Mouse (Mus musculus): ENCODE results near the gene Pomt2.
A peak's percentile ranks its signal among the peaks of the same experiment; 100 is the strongest.
"Not testable (repeated sequence)": the region's sequence is repeated elsewhere in the genome, so short reads cannot be mapped to it uniquely, and the experiment has no call there.

Pomt2 gene

GRCm38 (mm10) chr12:87147395-87148089 is at the start of gene Pomt2:
Gene Pomt2, minus strand, starts transcription at chr12:87147968.
- peak; percentile 91 to 93 for DNase-seq (ENCODE audit: low spot score in 2 of 2)

GRCm38 (mm10) chr12:87196310-87196709 is 48.5 kb upstream of the Pomt2 start:
- DNase-seq (ENCODE audit: low spot score in 2 of 2): no peak

- DNase-seq (ENCODE audit: low spot score in 2 of 2): no peak
Measured at GRCm38 (mm10) chr12:87195069-87195468, 47.3 kb upstream of the Pomt2 start.

- DNase-seq (ENCODE audit: low spot score in 2 of 2): no peak
Measured at GRCm38 (mm10) chr12:87193008-87193407, 45.2 kb upstream of the Pomt2 start.

GRCm38 (mm10) chr12:87177631-87178030 is 29.9 kb upstream of the Pomt2 start:
- DNase-seq (ENCODE audit: low spot score in 2 of 2): no peak

GRCm38 (mm10) chr12:87175194-87175946 is 27.6 kb upstream of the Pomt2 start:
- DNase-seq (ENCODE audit: low spot score in 2 of 2): no peak

GRCm38 (mm10) chr12:87160815-87161214 is 13.0 kb upstream of the Pomt2 start:
- no peak for DNase-seq (ENCODE audit: low spot score in 2 of 2)

GRCm38 (mm10) chr12:87160310-87160709 is 12.5 kb upstream of the Pomt2 start:
- DNase-seq (ENCODE audit: low spot score in 2 of 2): no peak

- no peak for DNase-seq (ENCODE audit: low spot score in 2 of 2)
Measured at GRCm38 (mm10) chr12:87158099-87158498, 10.3 kb upstream of the Pomt2 start.

- DNase-seq (ENCODE audit: low spot score in 2 of 2): no peak
Measured at GRCm38 (mm10) chr12:87157361-87157760, 9.6 kb upstream of the Pomt2 start.

- not testable (repeated sequence) for DNase-seq (ENCODE audit: low spot score in 2 of 2)
Measured at GRCm38 (mm10) chr12:87154448-87154847, 6.7 kb upstream of the Pomt2 start.

GRCm38 (mm10) chr12:87149471-87149870 is 1.7 kb upstream of the Pomt2 start:
- DNase-seq (ENCODE audit: low spot score in 2 of 2): no peak

- DNase-seq (ENCODE audit: low spot score in 2 of 2): no peak
Measured at GRCm38 (mm10) chr12:87148136-87148535, 368 bp upstream of the Pomt2 start.

GRCm38 (mm10) chr12:87146966-87147365 is 802 bp downstream of the Pomt2 start, which contains the start of gene Gstz1:
Gene Gstz1, plus strand, starts transcription at chr12:87147165.
- peak; percentile 88 to 90 for DNase-seq (ENCODE audit: low spot score in 2 of 2)

- no peak for DNase-seq (ENCODE audit: low spot score in 2 of 2)
Measured at GRCm38 (mm10) chr12:87142156-87142555, 5.6 kb downstream of the Pomt2 start.

GRCm38 (mm10) chr12:87138768-87139167 is 9.0 kb downstream of the Pomt2 start:
- DNase-seq (ENCODE audit: low spot score in 2 of 2): no peak

GRCm38 (mm10) chr12:87138342-87138701 is 9.4 kb downstream of the Pomt2 start:
- no peak for DNase-seq (ENCODE audit: low spot score in 2 of 2)

- DNase-seq (ENCODE audit: low spot score in 2 of 2): no peak
Measured at GRCm38 (mm10) chr12:87137439-87138341, 10.1 kb downstream of the Pomt2 start.

- DNase-seq (ENCODE audit: low spot score in 2 of 2): no peak
Measured at GRCm38 (mm10) chr12:87132784-87133183, 15.0 kb downstream of the Pomt2 start.

- DNase-seq (ENCODE audit: low spot score in 2 of 2): no peak
Measured at GRCm38 (mm10) chr12:87132210-87132609, 15.6 kb downstream of the Pomt2 start.

- DNase-seq (ENCODE audit: low spot score in 2 of 2): no peak
Measured at GRCm38 (mm10) chr12:87131619-87132018, 16.1 kb downstream of the Pomt2 start.

- no peak for DNase-seq (ENCODE audit: low spot score in 2 of 2)
Measured at GRCm38 (mm10) chr12:87131181-87131580, 16.6 kb downstream of the Pomt2 start.
